Mouse (Mus musculus) bone marrow, adult 2 months (tissue): ENCODE results near the gene Atp2b2. TPM values are rescaled to one million over a fixed set of nuclear protein-coding genes. Genes with fewer than 3 reads are reported as not detected.

ENCODE experiments used
- H3K27ac ChIP-seq: fragments of 200-500 bp; 2 replicates; pipeline ENCODE4 v1.5.1; 2012; ENCODE audit warnings: low read depth, mild to moderate bottlenecking, control low read depth, inconsistent platforms, low read length; ENCODE audit not compliant: control insufficient read depth, poor library complexity, insufficient read depth
- H3K4me1 ChIP-seq: fragments of 200-500 bp; 2 replicates; pipeline ENCODE4 v1.6.1; 2011; ENCODE audit warnings: low read length; ENCODE audit not compliant: control insufficient read depth, insufficient read depth
- H3K4me3 ChIP-seq: fragments of 200-500 bp; replicated peaks from 2 replicates; pipeline ENCODE3; 2011; ENCODE audit warnings: mild to moderate bottlenecking, low read depth, low read length, control low read depth; ENCODE audit not compliant: control insufficient read depth
- CTCF ChIP-seq: fragments of 200-500 bp; IDR thresholded peaks from 2 replicates; pipeline ENCODE4 v1.5.1; 2011; ENCODE audit warnings: low read length, control low read depth; ENCODE audit not compliant: control insufficient read depth, insufficient read depth
- POLR2A ChIP-seq: fragments of 200-500 bp; IDR thresholded peaks from 2 replicates; pipeline ENCODE4 v1.6.1; 2011; ENCODE audit warnings: low read depth, mild to moderate bottlenecking, control low read depth, low read length, borderline replicate concordance; ENCODE audit not compliant: control insufficient read depth
- WGBS: fragments of 180-500 bp; shearing (Covaris S2); methylation state at CpG from one replicate; pipeline ENCODE4 v1.1.7; 2018; 5-methylcytosine and 5-hydroxymethylcytosine counted together
- polyA plus RNA-seq: library from polyadenylated mRNA; stranded (reverse); fragments of >200 nt; gene quantifications from 2 replicates; pipeline ENCODE4 v1.2.4, GENCODE M21; 2011; ENCODE audit warnings: low replicate concordance; ENCODE audit not compliant: missing spikeins, insufficient read depth, insufficient read length

Atp2b2 gene
- polyA plus RNA-seq, 1 experiment: 0.92 TPM

GRCm38 (mm10) chr6:113978091-113978650 lies 64.2 kb downstream of the Atp2b2 start:
- WGBS: 28% methylated on average over 5 of the region's 5 CpGs
- Histone ChIP-seq H3K4me1 (no peaks in the 10 kb centered on the region), H3K4me3 (no peak overlapping the region), H3K27ac (no peak overlapping the region)
- TF ChIP-seq CTCF: no peak
- TF ChIP-seq POLR2A: no peak

GRCm38 (mm10) chr6:113970900-113971299 lies 71.5 kb downstream of the Atp2b2 start:
- Histone ChIP-seq H3K4me3 (no peak overlapping the region), H3K4me1 (no peaks in the 10 kb centered on the region), H3K27ac (no peak overlapping the region)
- WGBS: 70% methylated on average over 2 of the region's 2 CpGs
- no peak for TF ChIP-seq CTCF
- TF ChIP-seq POLR2A: no peak

GRCm38 (mm10) chr6:113970464-113970863 lies 71.9 kb downstream of the Atp2b2 start:
- H3K27ac ChIP-seq: no peak overlapping the region; the same call in 1 of the 2 replicates
- H3K4me3 ChIP-seq: no peak overlapping the region
- 61% methylated on average over 9 of the region's 9 CpGs for WGBS
- no peak for TF ChIP-seq POLR2A
- TF ChIP-seq CTCF: no peak
- no peaks in the 10 kb centered on the region for H3K4me1 ChIP-seq

GRCm38 (mm10) chr6:113969751-113970150 lies 72.7 kb downstream of the Atp2b2 start:
- no peaks in the 10 kb centered on the region for H3K4me1 ChIP-seq
- WGBS: 43% methylated on average over 3 of the region's 3 CpGs
- no peak overlapping the region for H3K4me3 ChIP-seq
- no peak overlapping the region for H3K27ac ChIP-seq
- TF ChIP-seq POLR2A (no peak), CTCF (no peak)

GRCm38 (mm10) chr6:113962811-113963210 lies 79.6 kb downstream of the Atp2b2 start:
- Histone ChIP-seq H3K27ac (no peak overlapping the region), H3K4me1 (no peaks in the 10 kb centered on the region), H3K4me3 (no peak overlapping the region)
- TF ChIP-seq CTCF: no peak
- TF ChIP-seq POLR2A: no peak
- WGBS: 9% methylated on average over 3 of the region's 3 CpGs

GRCm38 (mm10) chr6:113961658-113962057 lies 80.8 kb downstream of the Atp2b2 start:
- H3K27ac ChIP-seq: no peak overlapping the region
- TF ChIP-seq CTCF: no peak
- H3K4me3 ChIP-seq: no peak overlapping the region
- WGBS: 66% methylated on average over 2 of the region's 2 CpGs
- no peaks in the 10 kb centered on the region for H3K4me1 ChIP-seq

GRCm38 (mm10) chr6:113959336-113959735 lies 83.1 kb downstream of the Atp2b2 start:
- no peak for TF ChIP-seq CTCF
- no peak for TF ChIP-seq POLR2A
- Histone ChIP-seq H3K4me3 (no peak overlapping the region), H3K4me1 (no peaks in the 10 kb centered on the region), H3K27ac (no peak overlapping the region)
- WGBS: 64% methylated on average over 1 of the region's 1 CpGs

GRCm38 (mm10) chr6:113958714-113959113 lies 83.7 kb downstream of the Atp2b2 start:
- TF ChIP-seq POLR2A (no peak), CTCF (no peak)
- no peak overlapping the region for H3K4me3 ChIP-seq
- WGBS: 38% methylated on average over 2 of the region's 2 CpGs

GRCm38 (mm10) chr6:113958003-113958402 lies 84.4 kb downstream of the Atp2b2 start:
- TF ChIP-seq POLR2A (no peak), CTCF (no peak)
- H3K27ac ChIP-seq: no peak overlapping the region
- 81% methylated on average over 5 of the region's 5 CpGs for WGBS
- H3K4me1 ChIP-seq: no peaks in the 10 kb centered on the region
- H3K4me3 ChIP-seq: no peak overlapping the region

More at GRCm38 (mm10) chr6:113958714-113959113, 83.7 kb downstream of the Atp2b2 start:
- Histone ChIP-seq H3K27ac (no peak overlapping the region), H3K4me1 (no peaks in the 10 kb centered on the region)
